Mouse (Mus musculus): Measurements from ENCODE around the gene Gorasp2. TPM values are rescaled to one million over a fixed set of nuclear protein-coding genes. Genes with fewer than 3 reads are reported as not detected.
A peak's percentile ranks its signal among the peaks of the same experiment; 100 is the strongest.

Gene Gorasp2
- total RNA-seq, 2 experiments from 2014 or later = 78.6 to 81.0 TPM

DNA sequence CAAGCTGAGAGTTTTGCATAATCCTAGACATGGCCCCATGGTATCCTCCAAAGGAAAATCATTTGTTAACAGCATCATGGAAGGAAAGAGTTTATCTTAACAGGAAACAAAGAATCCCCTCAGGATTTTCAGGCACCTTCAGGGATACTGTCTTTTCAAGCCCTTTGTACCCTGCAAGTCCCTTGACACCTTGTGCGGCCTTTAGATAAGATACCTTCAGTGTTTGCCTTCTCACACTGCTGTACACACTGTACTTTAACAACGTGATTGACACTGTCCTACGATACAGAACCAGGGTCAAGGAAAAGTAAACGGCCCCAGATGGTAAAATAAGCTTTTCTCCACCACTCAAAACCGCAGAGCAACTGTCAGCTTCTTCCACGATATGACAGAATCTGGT is 9.6 kb upstream of the Gorasp2 start:
- DNase-seq (ENCODE audit: low spot score) = no peak

DNA sequence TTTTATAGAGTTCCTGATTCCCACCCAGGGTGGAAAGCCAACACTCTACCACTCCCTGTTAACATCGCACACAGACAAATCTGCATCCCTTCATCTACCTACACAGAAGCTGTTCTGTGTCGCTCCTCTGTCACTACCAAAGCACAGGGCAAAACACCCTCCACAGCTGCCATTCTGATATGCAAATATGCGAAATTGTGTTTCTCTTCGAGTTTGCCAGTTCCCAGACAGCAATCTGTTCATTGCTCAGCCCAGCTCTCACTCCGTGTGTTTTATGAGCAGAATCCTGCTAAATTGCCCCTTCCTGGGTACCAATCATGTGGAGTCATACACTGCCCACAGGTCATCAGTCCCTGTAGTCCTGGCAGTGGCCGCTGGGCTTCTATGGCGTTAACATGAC is 4.3 kb upstream of the Gorasp2 start:
- DNase-seq (ENCODE audit: low spot score) = no peak

GRCm38 (mm10) chr2:70661715-70662495 is 529 bp downstream of the Gorasp2 start, which contains the start of gene Gm26558:
Gene Gm26558, minus strand, starts transcription at chr2:70662108.
- no peak for DNase-seq (ENCODE audit: low spot score)

- DNase-seq (ENCODE audit: low spot score) = no peak
Measured at GRCm38 (mm10) chr2:70663764-70664163, 2.4 kb downstream of the Gorasp2 start.

DNA sequence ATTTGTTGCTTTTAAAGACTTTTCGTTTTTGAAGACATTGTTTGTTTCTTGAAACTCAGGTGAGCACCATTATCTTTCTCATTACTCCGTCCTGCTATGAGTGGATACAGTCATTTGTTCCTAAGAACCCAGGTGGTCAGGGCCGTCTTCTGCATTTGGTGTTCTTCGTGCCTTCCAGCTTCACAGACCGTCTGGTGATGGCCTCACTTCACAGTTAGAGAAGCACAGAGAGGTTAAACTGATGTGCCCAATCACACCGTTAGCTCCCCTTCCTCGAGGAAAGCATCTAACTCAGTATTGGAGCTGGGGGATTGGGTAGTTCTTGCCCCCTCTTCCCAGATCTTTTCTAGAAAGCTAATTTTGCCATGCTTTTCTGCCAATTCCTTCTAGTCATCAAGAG is 5.6 kb downstream of the Gorasp2 start:
- DNase-seq (ENCODE audit: low spot score) = no peak

DNA sequence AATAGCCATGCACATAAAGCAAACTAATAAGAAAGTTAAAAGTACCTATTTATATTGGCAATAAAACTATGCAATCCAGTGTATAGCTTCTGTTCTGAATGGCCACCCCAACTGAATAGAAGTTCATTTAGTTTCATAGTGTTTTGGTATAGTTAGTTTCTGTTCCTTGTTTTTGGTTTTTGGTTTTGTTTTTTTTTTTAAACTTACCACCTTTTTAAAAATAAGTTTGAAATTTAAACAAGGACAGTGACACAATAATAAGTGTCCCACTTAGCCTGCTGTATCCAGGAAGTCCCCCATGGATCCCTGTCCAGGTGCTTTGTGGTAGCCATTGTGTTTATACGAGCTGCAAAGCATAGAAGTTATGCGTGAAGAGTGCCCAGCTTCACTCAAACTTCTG is 7.9 kb downstream of the Gorasp2 start:
- no peak for DNase-seq (ENCODE audit: low spot score)

- no peak for DNase-seq (ENCODE audit: low spot score)
Measured at GRCm38 (mm10) chr2:70669896-70670295, 8.5 kb downstream of the Gorasp2 start.

DNA sequence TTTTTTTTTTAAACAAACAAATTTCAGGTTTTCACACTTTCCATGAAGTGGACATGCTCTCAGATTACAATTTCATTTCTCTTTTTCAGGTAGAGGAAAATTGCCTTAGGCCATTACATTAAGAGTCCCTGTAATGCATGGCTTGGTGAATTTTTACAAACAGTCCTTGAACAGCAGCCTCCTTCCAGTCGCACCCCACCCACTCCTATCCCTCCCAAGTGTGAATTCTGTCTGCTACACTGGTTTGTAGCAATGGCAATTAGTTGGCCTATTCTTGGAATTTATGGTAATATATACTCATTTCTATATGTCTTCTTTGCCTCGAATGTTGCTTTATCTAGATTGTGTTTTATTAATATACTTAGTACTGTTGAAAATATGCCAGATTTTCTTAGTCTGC is 11.1 kb downstream of the Gorasp2 start:
- DNase-seq (ENCODE audit: low spot score) = no peak

- DNase-seq (ENCODE audit: low spot score) = no peak
Measured at GRCm38 (mm10) chr2:70673445-70674126, 12.2 kb downstream of the Gorasp2 start.

GRCm38 (mm10) chr2:70682324-70682723 is 20.9 kb downstream of the Gorasp2 start:
- DNase-seq (ENCODE audit: low spot score) = no peak

DNA sequence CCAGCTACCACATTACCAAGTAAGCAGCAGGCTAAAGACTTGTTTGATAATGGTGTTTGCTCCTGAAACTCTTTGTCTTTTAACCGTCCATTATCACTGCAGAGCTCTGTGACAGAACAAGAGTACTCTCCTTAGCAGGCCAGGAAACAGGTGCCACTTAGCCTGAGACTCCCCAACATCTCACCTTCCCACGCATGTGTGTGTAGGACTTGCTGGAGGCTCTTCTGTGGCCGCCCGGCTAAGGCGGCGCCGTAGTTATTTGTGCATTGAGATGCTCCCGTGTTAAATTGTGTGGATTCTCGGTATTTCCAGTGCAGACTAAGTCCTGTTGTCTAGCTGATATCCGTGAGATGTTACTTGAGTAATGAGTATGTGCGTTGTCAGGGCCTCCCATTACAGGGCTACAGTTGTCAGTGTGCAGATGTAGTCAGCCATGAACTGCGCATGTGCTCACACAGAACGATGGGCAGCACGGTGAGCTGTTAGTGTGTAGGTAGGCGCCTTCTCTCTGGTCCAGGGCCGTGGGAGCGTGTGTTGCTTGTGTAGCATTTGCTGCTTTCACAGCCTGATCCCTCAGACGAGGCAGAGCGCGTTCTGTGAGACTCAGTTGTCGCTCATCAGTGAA is 27.2 kb downstream of the Gorasp2 start:
- no peak for DNase-seq (ENCODE audit: low spot score)

DNA sequence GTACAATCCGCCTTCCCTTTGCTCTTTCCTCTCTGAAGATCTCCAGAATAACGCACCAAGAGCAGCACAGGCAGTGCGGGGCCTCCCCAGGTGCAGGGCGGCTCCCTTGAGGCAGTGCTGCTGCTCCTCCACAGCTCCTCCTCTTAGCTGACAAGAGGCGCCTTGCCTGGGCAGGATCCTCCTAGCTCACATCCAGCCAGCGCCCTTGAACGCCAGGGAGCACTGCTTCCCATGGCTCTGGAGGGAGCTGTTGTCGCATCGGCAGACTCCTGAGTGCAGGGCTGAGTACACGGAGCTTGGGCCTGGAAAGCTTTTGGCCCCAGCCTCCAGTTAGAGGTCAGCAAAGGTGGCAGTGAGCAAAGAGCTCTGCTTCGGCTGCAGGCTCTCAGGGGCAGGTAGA is 28.8 kb downstream of the Gorasp2 start:
- DNase-seq (ENCODE audit: low spot score) = peak; percentile 9

- no peak for DNase-seq (ENCODE audit: low spot score)
Measured at GRCm38 (mm10) chr2:70695712-70696111, 34.3 kb downstream of the Gorasp2 start.

GRCm38 (mm10) chr2:70700851-70701250 is 39.5 kb downstream of the Gorasp2 start:
- no peak for DNase-seq (ENCODE audit: low spot score)

GRCm38 (mm10) chr2:70701571-70701970 is 40.2 kb downstream of the Gorasp2 start:
- no peak for DNase-seq (ENCODE audit: low spot score)

GRCm38 (mm10) chr2:70702403-70702802 is 41.0 kb downstream of the Gorasp2 start:
- DNase-seq (ENCODE audit: low spot score) = no peak

DNA sequence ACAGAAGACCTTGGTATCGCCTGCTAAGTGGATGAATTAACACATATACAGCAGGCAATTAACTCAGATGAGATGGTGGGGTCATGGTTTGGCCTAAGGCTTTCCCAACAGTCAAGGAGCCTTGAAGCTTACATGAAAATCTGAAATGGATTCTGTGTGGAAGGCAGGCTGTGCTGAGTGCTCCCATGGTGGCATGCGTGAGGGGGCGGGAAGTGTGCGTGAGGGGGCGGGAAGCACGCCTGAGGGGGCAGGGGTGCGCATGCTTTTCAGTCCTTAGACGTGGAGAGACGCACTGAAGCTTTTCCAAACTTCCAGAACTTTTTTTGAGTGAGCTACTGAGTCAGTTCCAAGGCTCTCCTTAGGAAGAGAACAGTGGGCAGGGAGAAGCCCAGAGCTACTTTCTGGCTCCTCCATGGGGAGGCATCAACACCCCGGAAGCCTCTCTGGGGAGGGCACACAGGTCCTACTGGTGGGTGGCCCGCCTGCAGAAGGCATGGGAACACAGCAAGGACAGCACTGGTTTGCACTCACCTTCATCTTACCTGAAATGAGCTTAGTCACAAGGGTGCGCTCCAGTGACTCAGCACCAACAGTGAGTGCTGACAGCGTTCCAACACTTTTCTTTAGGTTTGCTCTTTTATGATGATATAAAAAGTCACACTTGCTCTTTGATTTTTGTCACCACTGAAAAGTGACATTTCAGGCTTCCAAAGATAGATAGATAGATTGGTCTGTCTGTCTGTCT is 47.8 kb downstream of the Gorasp2 start:
- DNase-seq (ENCODE audit: low spot score) = no peak

- DNase-seq (ENCODE audit: low spot score) = no peak
Measured at GRCm38 (mm10) chr2:70710236-70710635, 48.9 kb downstream of the Gorasp2 start.

GRCm38 (mm10) chr2:70710878-70711277 is 49.5 kb downstream of the Gorasp2 start:
- no peak for DNase-seq (ENCODE audit: low spot score)

DNA sequence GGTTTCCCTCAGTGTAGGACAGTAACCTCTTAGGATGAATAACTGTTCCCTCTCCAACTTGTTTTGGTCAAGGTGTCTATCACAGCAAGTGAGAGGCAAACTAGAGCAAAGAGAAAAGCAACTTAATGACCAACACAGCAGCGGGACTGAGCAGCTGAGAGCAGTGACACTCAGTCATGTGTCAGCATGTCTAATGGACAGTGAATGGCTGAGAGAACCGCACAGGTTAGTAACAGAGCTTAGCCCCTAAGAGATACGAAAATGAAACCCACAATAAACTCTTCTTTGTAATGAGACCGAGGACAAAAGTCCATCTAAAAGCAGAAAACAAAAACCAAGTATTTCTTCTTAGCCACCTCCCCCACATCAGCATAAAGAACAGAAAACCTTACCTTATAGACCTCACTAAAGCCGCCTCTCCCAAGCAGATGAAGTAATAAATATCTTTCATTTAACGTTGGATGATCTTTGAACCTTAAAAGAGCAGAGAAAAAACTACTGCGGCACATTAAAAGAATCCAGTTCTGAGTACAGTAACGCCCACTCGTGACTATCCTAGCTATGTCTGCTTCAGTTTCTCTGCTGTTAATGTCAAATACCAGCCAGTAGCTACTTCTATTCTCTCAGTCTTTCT is 62.4 kb downstream of the Gorasp2 start:
- DNase-seq (ENCODE audit: low spot score) = no peak

DNA sequence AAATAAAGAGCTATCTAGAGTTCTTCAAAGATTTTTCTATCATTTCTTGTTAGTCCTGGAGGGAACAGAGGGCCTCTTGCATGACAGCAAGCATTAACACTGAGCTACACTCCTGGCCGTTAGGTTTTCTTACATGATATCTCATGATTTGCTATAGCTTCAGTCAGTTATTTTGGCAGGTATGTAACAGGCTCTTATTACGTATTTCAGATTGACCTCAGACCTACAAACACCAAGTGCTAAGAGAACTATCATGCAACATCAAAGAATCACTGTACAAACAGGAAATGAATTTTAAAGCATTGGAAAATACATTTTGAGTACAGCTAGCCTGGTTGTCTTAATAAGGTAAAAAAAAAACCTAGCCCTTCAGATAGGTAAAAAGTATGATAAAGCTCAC is 65.7 kb downstream of the Gorasp2 start:
- no peak for DNase-seq (ENCODE audit: low spot score)

Data from gastrocnemius, adult 18-20 months (tissue).